Mouse (Mus musculus) CH12.LX (cell line): ENCODE measurements around the gene Rsph10b. TPM values are rescaled to one million over a fixed set of nuclear protein-coding genes. Genes with fewer than 3 reads are reported as not detected.

Experiments
- DNase-seq: peaks from one replicate; pipeline ENCODE4 v3.0.0-alpha.2; 2013; ENCODE audit errors: extremely low read depth
- H3K27ac ChIP-seq: 2 replicates; pipeline ENCODE4 v1.5.1; 2012; ENCODE audit warnings: low read depth, mild to moderate bottlenecking, control low read depth, moderate library complexity; ENCODE audit not compliant: insufficient read depth
- H3K27me3 ChIP-seq: replicated peaks from 2 replicates; pipeline ENCODE3; 2012; ENCODE audit warnings: inconsistent platforms
- H3K36me3 ChIP-seq, 2 experiments: replicated peaks in 1 of 2; 2 replicates each; pipeline versions ENCODE3 to v1.6.1; 2012; ENCODE audit warnings: inconsistent platforms in 1 of 2, low read length in 1 of 2, mild to moderate bottlenecking in 1 of 2, mixed read lengths in 1 of 2, moderate library complexity in 1 of 2; ENCODE audit not compliant: control insufficient read depth in 1 of 2, insufficient read depth in 1 of 2
- H3K4me1 ChIP-seq, 2 experiments: 2 replicates each; pipeline ENCODE4 v1.6.1; 2012; ENCODE audit warnings: inconsistent platforms in 1 of 2, moderate library complexity in 1 of 2; ENCODE audit not compliant: insufficient read depth in 2 of 2, control insufficient read depth in 1 of 2
- H3K4me2 ChIP-seq: 2 replicates; pipeline ENCODE4 v1.6.1; 2012; ENCODE audit warnings: low read depth, mild to moderate bottlenecking, control low read depth; ENCODE audit not compliant: poor library complexity, insufficient read depth, severe bottlenecking
- H3K4me3 ChIP-seq, 3 experiments: fragments of 150-350 bp in 1 of 3; sonication (generic) in 1 of 3; replicated peaks in 1 of 3; 2 replicates each; pipeline versions ENCODE3 to v1.5.1; 2011 to 2012; ENCODE audit warnings: low read depth in 2 of 3, low read length in 2 of 3, mild to moderate bottlenecking in 2 of 3, moderate library complexity in 2 of 3, control low read depth in 1 of 3, improper control_type of control experiment in 1 of 3, inconsistent platforms in 1 of 3, mixed read lengths in 1 of 3; ENCODE audit not compliant: poor library complexity in 1 of 3
- H3K79me2 ChIP-seq: replicated peaks from 2 replicates; pipeline ENCODE4 v1.6.1; 2012; ENCODE audit warnings: mild to moderate bottlenecking, moderate library complexity; ENCODE audit not compliant: control insufficient read depth, poor library complexity, insufficient read depth, severe bottlenecking; ENCODE audit errors: extremely low read depth
- H3K9ac ChIP-seq: 2 replicates; pipeline ENCODE4 v1.6.1; 2012; ENCODE audit warnings: low read depth, mild to moderate bottlenecking, control low read depth, moderate library complexity; ENCODE audit not compliant: insufficient read depth
- H3K9me3 ChIP-seq: replicated peaks from 2 replicates; pipeline ENCODE3; 2012; ENCODE audit warnings: low read length, inconsistent platforms, mixed read lengths
- BHLHE40 ChIP-seq: IDR thresholded peaks from 2 replicates; pipeline ENCODE4 v1.6.1; 2011; ENCODE audit warnings: mild to moderate bottlenecking, low read depth, low read length, improper control_type of control experiment
- CHD2 ChIP-seq: IDR thresholded peaks from 2 replicates; pipeline ENCODE4 v1.6.1; 2011; ENCODE audit warnings: low read length, improper control_type of control experiment
- E2F4 ChIP-seq: IDR thresholded peaks from 2 replicates; pipeline ENCODE4 v1.6.1; 2011; ENCODE audit warnings: low read depth, low read length, improper control_type of control experiment; ENCODE audit not compliant: insufficient replicate concordance
- ELF1 ChIP-seq: IDR thresholded peaks from 2 replicates; pipeline ENCODE4 v1.6.1; 2014; ENCODE audit warnings: low read depth, mild to moderate bottlenecking, inconsistent platforms, low read length, improper control_type of control experiment
- EP300 ChIP-seq: IDR thresholded peaks from 2 replicates; pipeline ENCODE4 v1.6.1; 2011; ENCODE audit warnings: low read length, improper control_type of control experiment
- ETS1 ChIP-seq: conservative IDR thresholded peaks from 2 replicates; pipeline ENCODE4 v1.6.1; 2012; ENCODE audit warnings: low read depth, mild to moderate bottlenecking, inconsistent platforms, low read length, improper control_type of control experiment, moderate library complexity
- GABPA ChIP-seq: IDR thresholded peaks from 2 replicates; pipeline ENCODE4 v1.6.1; 2012; ENCODE audit warnings: low read depth, low read length, improper control_type of control experiment, inconsistent platforms; ENCODE audit not compliant: insufficient replicate concordance
- HCFC1 ChIP-seq: IDR thresholded peaks from 2 replicates; pipeline ENCODE4 v1.6.1; 2012; ENCODE audit warnings: low read depth, mild to moderate bottlenecking, inconsistent platforms, low read length, improper control_type of control experiment
- IRF4 ChIP-seq: IDR thresholded peaks from 2 replicates; pipeline ENCODE4 v1.6.1; 2014; ENCODE audit warnings: low read depth, mild to moderate bottlenecking, inconsistent platforms, low read length, improper control_type of control experiment
- JUN ChIP-seq: IDR thresholded peaks from 2 replicates; pipeline ENCODE4 v1.6.1; 2011; ENCODE audit warnings: low read depth, mild to moderate bottlenecking, low read length, improper control_type of control experiment, moderate library complexity; ENCODE audit not compliant: insufficient read depth
- KAT2A ChIP-seq: IDR thresholded peaks from 2 replicates; pipeline ENCODE4 v1.6.1; 2012; ENCODE audit warnings: low read length, improper control_type of control experiment, inconsistent platforms; ENCODE audit not compliant: insufficient replicate concordance
- MAX ChIP-seq: IDR thresholded peaks from 2 replicates; pipeline ENCODE4 v1.6.1; 2011; ENCODE audit warnings: low read length, improper control_type of control experiment
- MAZ ChIP-seq: IDR thresholded peaks from 2 replicates; pipeline ENCODE4 v1.6.1; 2012; ENCODE audit warnings: low read depth, mild to moderate bottlenecking, inconsistent platforms, low read length, improper control_type of control experiment, moderate library complexity
- MEF2A ChIP-seq: IDR thresholded peaks from 2 replicates; pipeline ENCODE4 v1.6.1; 2014; ENCODE audit warnings: low read depth, mild to moderate bottlenecking, inconsistent platforms, low read length, improper control_type of control experiment, borderline replicate concordance
- MXI1 ChIP-seq: IDR thresholded peaks from 2 replicates; pipeline ENCODE4 v1.6.1; 2011; ENCODE audit warnings: mild to moderate bottlenecking, low read depth, low read length, improper control_type of control experiment
- NELFE ChIP-seq: IDR thresholded peaks from 2 replicates; pipeline ENCODE4 v1.6.1; 2011; ENCODE audit warnings: low read depth, low read length, improper control_type of control experiment
- RAD21 ChIP-seq: IDR thresholded peaks from 2 replicates; pipeline ENCODE4 v1.6.1; 2011; ENCODE audit warnings: low read depth, mild to moderate bottlenecking, low read length, improper control_type of control experiment, moderate library complexity
- RCOR1 ChIP-seq: conservative IDR thresholded peaks from 2 replicates; pipeline ENCODE4 v1.6.1; 2012; ENCODE audit warnings: low read depth, mild to moderate bottlenecking, inconsistent platforms, low read length, improper control_type of control experiment
- SIN3A ChIP-seq: IDR thresholded peaks from 2 replicates; pipeline ENCODE4 v1.6.1; 2012; ENCODE audit warnings: low read length, improper control_type of control experiment, inconsistent platforms
- SMC3 ChIP-seq: IDR thresholded peaks from 2 replicates; pipeline ENCODE4 v1.6.1; 2011; ENCODE audit warnings: low read depth, low read length, improper control_type of control experiment
- TBP ChIP-seq: conservative IDR thresholded peaks from 2 replicates; pipeline ENCODE4 v1.6.1; 2011; ENCODE audit warnings: low read depth, low read length, improper control_type of control experiment
- TCF12 ChIP-seq: IDR thresholded peaks from 2 replicates; pipeline ENCODE4 v1.6.1; 2014; ENCODE audit warnings: low read depth, mild to moderate bottlenecking, inconsistent platforms, low read length, improper control_type of control experiment
- USF1 ChIP-seq: IDR thresholded peaks from 2 replicates; pipeline ENCODE4 v1.6.1; 2014; ENCODE audit warnings: low read depth, mild to moderate bottlenecking, inconsistent platforms, low read length, improper control_type of control experiment
- ZC3H11A ChIP-seq: IDR thresholded peaks from 2 replicates; pipeline ENCODE4 v1.6.1; 2012; ENCODE audit warnings: low read depth, mild to moderate bottlenecking, inconsistent platforms, low read length, improper control_type of control experiment
- ZKSCAN1 ChIP-seq: IDR thresholded peaks from 2 replicates; pipeline ENCODE4 v1.6.1; 2012; ENCODE audit warnings: low read depth, inconsistent platforms, low read length, improper control_type of control experiment, borderline replicate concordance
- ZMIZ1 ChIP-seq: IDR thresholded peaks from 2 replicates; pipeline ENCODE4 v1.6.1; 2012; ENCODE audit warnings: low read depth, mild to moderate bottlenecking, inconsistent platforms, low read length, improper control_type of control experiment
- ZNF384 ChIP-seq: IDR thresholded peaks from 2 replicates; pipeline ENCODE4 v1.6.1; 2012; ENCODE audit warnings: low read depth, low read length, improper control_type of control experiment, inconsistent platforms
- dilution Hi-C: fragments of 300-500 bp; cut with MboI; formaldehyde crosslinking; loops from 2 replicates; pipeline ENCODE4 v1.14.3; 2020; ENCODE audit warnings: low sequenced_read_pairs; ENCODE audit not compliant: extremely low pct_unique_long_range_greater_than_20kb, extremely low pct_ligation_motif_present
- in situ Hi-C: fragments of 300-500 bp; cut with MboI; formaldehyde crosslinking; loops from 3 replicates; pipeline ENCODE4 v1.14.3; 2019; ENCODE audit warnings: low sequenced_read_pairs, low pct_ligation_motif_present, low pct_unique_long_range_greater_than_20kb, mixed read lengths
- polyA plus RNA-seq: library from polyadenylated mRNA; unstranded; fragments of >175 nt; gene quantifications from 2 replicates; pipeline ENCODE4 v1.2.1, GENCODE M21; 2012; ENCODE audit warnings: low read depth; ENCODE audit not compliant: insufficient read length
- total RNA-seq, 2 experiments: library from RNA; depleted of rRNA; stranded (reverse); fragments of 300-350 nt in 1 of 2; fragments of >200 nt in 1 of 2; gene quantifications; 2 replicates each; pipeline ENCODE4 v1.2.3; 2012 to 2014

Rsph10b gene
- total and polyA plus RNA-seq, 3 experiments: 0.28 to 0.31 (median 0.30) TPM

DNA sequence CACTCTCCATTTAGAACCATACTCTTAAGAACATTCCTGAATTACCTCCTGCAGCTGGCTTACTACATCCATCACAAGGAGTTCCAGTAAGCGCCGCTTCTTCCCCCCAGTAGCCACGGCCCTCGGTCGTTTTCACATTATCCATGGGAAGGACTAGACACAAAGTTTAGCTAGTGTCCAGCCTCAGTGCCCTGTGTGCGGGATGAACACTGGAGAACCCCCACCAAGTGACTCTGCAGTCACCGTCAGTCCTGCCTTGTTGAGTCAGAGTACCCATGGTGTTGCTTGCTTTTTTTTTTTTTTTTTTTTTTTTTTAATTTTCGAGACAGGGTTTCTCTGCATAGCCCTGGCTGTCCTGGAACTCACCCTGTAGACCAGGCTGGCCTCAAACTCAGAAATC lies 28.3 kb downstream of the Rsph10b start:
- no peak overlapping the region for H3K4me2 ChIP-seq
- H3K79me2 ChIP-seq: no peaks in the 10 kb centered on the region
- dilution Hi-C loops (no loop called here), in situ Hi-C loops (no loop called here)
- H3K9me3 ChIP-seq: peaks cover 3% of the 10 kb centered on the region
- H3K4me3 ChIP-seq: no peak overlapping the region
- no peaks in the 10 kb centered on the region for H3K4me1 ChIP-seq
- H3K27me3 ChIP-seq: no peaks in the 10 kb centered on the region
- H3K9ac ChIP-seq: no peak overlapping the region
- no peak for DNase-seq
- no peak for TF ChIP-seq RCOR1
- TF ChIP-seq MXI1: no peak
- no peak for TF ChIP-seq SIN3A
- no peak for TF ChIP-seq JUN
- TF ChIP-seq GABPA: no peak
- no peak for TF ChIP-seq ELF1
- no peak for TF ChIP-seq HCFC1
- no peak for TF ChIP-seq NELFE
- no peak for TF ChIP-seq MAZ
- no peak for TF ChIP-seq ETS1
- TF ChIP-seq ZC3H11A: no peak
- no peak for TF ChIP-seq MEF2A
- no peak for TF ChIP-seq ZKSCAN1
- TF ChIP-seq ZNF384: no peak
- TF ChIP-seq BHLHE40: no peak
- TF ChIP-seq MAX: no peak
- H3K36me3 ChIP-seq: peaks cover 0 to 7% of the 10 kb centered on the region in 2 experiments
- H3K27ac ChIP-seq: no peak overlapping the region

DNA sequence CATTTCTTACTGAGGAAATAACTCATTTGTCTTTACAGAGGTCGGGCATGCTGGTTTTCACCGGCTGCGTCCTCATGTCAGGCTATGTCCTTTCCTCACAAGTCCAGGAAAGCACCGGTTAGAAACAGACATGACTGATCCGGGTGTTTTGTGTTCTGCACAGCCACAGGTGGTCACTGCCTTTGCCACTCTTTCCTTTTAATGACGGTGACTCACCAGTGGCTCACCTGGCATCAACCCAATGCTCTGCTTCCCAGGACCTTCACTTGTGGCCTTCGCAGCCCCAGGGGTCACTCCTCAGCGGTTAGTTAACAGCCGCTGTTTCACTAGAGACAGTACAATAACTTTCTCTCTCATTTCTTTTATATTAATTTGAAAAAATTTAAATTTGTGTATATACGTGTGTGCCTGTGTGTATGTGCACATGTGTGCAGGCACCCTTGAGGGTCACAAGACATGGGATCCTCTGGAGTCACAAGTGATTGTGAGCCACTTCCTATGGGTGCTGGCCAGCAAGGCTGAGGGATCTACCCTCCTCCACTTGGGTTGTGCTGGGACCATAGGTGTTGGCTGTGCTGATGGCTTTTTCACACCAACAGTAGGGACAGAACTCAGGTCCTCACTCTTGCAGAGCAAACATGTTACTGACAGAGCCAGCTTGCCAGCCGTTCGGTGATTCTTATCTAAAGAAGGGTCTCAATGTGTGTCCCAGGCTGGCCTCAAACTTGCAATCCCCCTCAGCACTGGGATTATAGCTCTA lies 32.9 kb downstream of the Rsph10b start:
- H3K9me3 ChIP-seq: no peaks in the 10 kb centered on the region
- no peaks in the 10 kb centered on the region for H3K79me2 ChIP-seq
- TF ChIP-seq SMC3: no peak
- no peak for TF ChIP-seq IRF4
- no peak for TF ChIP-seq EP300
- TF ChIP-seq ETS1: no peak
- TF ChIP-seq TBP: no peak
- no peak for TF ChIP-seq GABPA
- TF ChIP-seq HCFC1: no peak
- no peak for TF ChIP-seq E2F4
- TF ChIP-seq RAD21: no peak
- TF ChIP-seq CHD2: no peak
- no peak for TF ChIP-seq ZMIZ1
- TF ChIP-seq ZNF384: no peak
- no peak for TF ChIP-seq USF1
- no peak for TF ChIP-seq KAT2A
- no peak for TF ChIP-seq TCF12
- H3K4me1 ChIP-seq: no peaks in the 10 kb centered on the region
- H3K36me3 ChIP-seq: no peaks in the 10 kb centered on the region
- H3K9ac ChIP-seq: no peak overlapping the region
- H3K27me3 ChIP-seq: no peaks in the 10 kb centered on the region
- DNase-seq: no peak
- dilution Hi-C loops (no loop called here), in situ Hi-C loops (no loop called here)
- H3K27ac ChIP-seq: no peak overlapping the region
- no peak overlapping the region for H3K4me2 ChIP-seq
- H3K4me3 ChIP-seq: no peak overlapping the region
